Mouse (Mus musculus): ENCODE data around the gene Abr. TPM values are rescaled to one million over a fixed set of nuclear protein-coding genes. Genes with fewer than 3 reads are reported as not detected.

Gene Abr
- total and polyA plus RNA-seq, 2 experiments from 2014 or later = 87.5 to 211 TPM

GRCm38 (mm10) chr11:76497066-76497768 lies 124.9 kb downstream of the Abr start:
- Histone ChIP-seq H3K4me3 (ENCODE audit: low read length) (no peak overlapping the region), H3K27me3 (ENCODE audit: insufficient read depth, low read length) (no peaks in the 10 kb centered on the region), H3K27ac (0 out of 2 replicates have a peak overlapping the region, but pooled peaks have one; percentile 7), H3K4me1 (ENCODE audit: insufficient read depth, low read length) (peaks cover 25% of the 10 kb centered on the region), H3K36me3 (ENCODE audit: insufficient read depth, low read length) (no peaks in the 10 kb centered on the region), H3K9ac (replicated peaks; ENCODE audit: low read length) (no peak overlapping the region), H3K4me2 (ENCODE audit: low read depth, low read length) (no peak overlapping the region), H3K9me3 (ENCODE audit: low read length) (no peaks in the 10 kb centered on the region)
- ATAC-seq = no peak
- TF ChIP-seq CTCF (IDR thresholded peaks at IDR 0.05; ENCODE audit: low read depth) = no peak
- no peak for DNase-seq (ENCODE audit: low spot score)
- 67% methylated on average over 9 of the region's 9 CpGs for WGBS

- peak; percentile 70 for TF ChIP-seq CTCF (IDR thresholded peaks at IDR 0.05; ENCODE audit: low read depth)
- no peak overlapping the region for H3K4me3 ChIP-seq (ENCODE audit: low read length)
- no peaks in the 10 kb centered on the region for H3K36me3 ChIP-seq (ENCODE audit: insufficient read depth, low read length)
- no peak overlapping the region for H3K4me2 ChIP-seq (ENCODE audit: low read depth, low read length)
- H3K4me1 ChIP-seq (ENCODE audit: insufficient read depth, low read length) = peaks cover 30% of the 10 kb centered on the region
- 0 out of 2 replicates have a peak, but pooled peaks have one; percentile 22 for ATAC-seq
- no peaks in the 10 kb centered on the region for H3K9me3 ChIP-seq (ENCODE audit: low read length)
- no peak overlapping the region for H3K9ac ChIP-seq (replicated peaks; ENCODE audit: low read length)
- no peaks in the 10 kb centered on the region for H3K27me3 ChIP-seq (ENCODE audit: insufficient read depth, low read length)
- no peak overlapping the region for H3K27ac ChIP-seq
- 72% methylated on average over 6 of the region's 6 CpGs for WGBS
- DNase-seq (ENCODE audit: low spot score) = peak; percentile 73
Observed at GRCm38 (mm10) chr11:76496086-76496771, 125.9 kb downstream of the Abr start.

- no peak for TF ChIP-seq CTCF (IDR thresholded peaks at IDR 0.05; ENCODE audit: low read depth)
- ATAC-seq = peak; percentile 8; the same call in 1 of the 2 replicates
- peaks cover 34% of the 10 kb centered on the region for H3K4me1 ChIP-seq (ENCODE audit: insufficient read depth, low read length)
Observed at GRCm38 (mm10) chr11:76495127-76496028, 126.7 kb downstream of the Abr start.

GRCm38 (mm10) chr11:76494360-76495126 lies 127.6 kb downstream of the Abr start:
- peak overlapping the region; percentile 60 for H3K4me3 ChIP-seq (ENCODE audit: low read length)
- H3K4me1 ChIP-seq (ENCODE audit: insufficient read depth, low read length) = peaks cover 42% of the 10 kb centered on the region
- H3K9me3 ChIP-seq (ENCODE audit: low read length) = no peaks in the 10 kb centered on the region
- peak overlapping the region; percentile 91 for H3K4me2 ChIP-seq (ENCODE audit: low read depth, low read length)
- H3K36me3 ChIP-seq (ENCODE audit: insufficient read depth, low read length) = no peaks in the 10 kb centered on the region
- no peak for TF ChIP-seq CTCF (IDR thresholded peaks at IDR 0.05; ENCODE audit: low read depth)
- no peaks in the 10 kb centered on the region for H3K27me3 ChIP-seq (ENCODE audit: insufficient read depth, low read length)
- ATAC-seq (peak; percentile 77), DNase-seq (ENCODE audit: low spot score) (peak; percentile 88)
- under 1% methylated on average over 55 of the region's 67 CpGs for WGBS
- peak overlapping the region; percentile 96 for H3K27ac ChIP-seq
- peak overlapping the region; percentile 89 for H3K9ac ChIP-seq (replicated peaks; ENCODE audit: low read length)

More at GRCm38 (mm10) chr11:76495127-76496028, 126.7 kb downstream of the Abr start:
- WGBS = 17% methylated on average over 19 of the region's 19 CpGs
- H3K9me3 ChIP-seq (ENCODE audit: low read length) = no peaks in the 10 kb centered on the region
- no peaks in the 10 kb centered on the region for H3K36me3 ChIP-seq (ENCODE audit: insufficient read depth, low read length)
- H3K9ac ChIP-seq (replicated peaks; ENCODE audit: low read length) = peak overlapping the region; percentile 89
- peak overlapping the region; percentile 60 for H3K4me3 ChIP-seq (ENCODE audit: low read length)
- no peak for DNase-seq (ENCODE audit: low spot score)
- peak overlapping the region; percentile 91 for H3K4me2 ChIP-seq (ENCODE audit: low read depth, low read length)
- no peaks in the 10 kb centered on the region for H3K27me3 ChIP-seq (ENCODE audit: insufficient read depth, low read length)
- peak overlapping the region; percentile 96 for H3K27ac ChIP-seq

GRCm38 (mm10) chr11:76493811-76494274 lies 128.3 kb downstream of the Abr start:
- DNase-seq (ENCODE audit: low spot score) (peak; percentile 66), ATAC-seq (peak; percentile 27)
- H3K27ac ChIP-seq = peak overlapping the region; percentile 96
- TF ChIP-seq CTCF (IDR thresholded peaks at IDR 0.05; ENCODE audit: low read depth) = no peak
- H3K36me3 ChIP-seq (ENCODE audit: insufficient read depth, low read length) = no peaks in the 10 kb centered on the region
- peak overlapping the region; percentile 89 for H3K9ac ChIP-seq (replicated peaks; ENCODE audit: low read length)
- peaks cover 46% of the 10 kb centered on the region for H3K4me1 ChIP-seq (ENCODE audit: insufficient read depth, low read length)
- no peaks in the 10 kb centered on the region for H3K9me3 ChIP-seq (ENCODE audit: low read length)
- peak overlapping the region; percentile 60 for H3K4me3 ChIP-seq (ENCODE audit: low read length)
- 6% methylated on average over 6 of the region's 6 CpGs for WGBS
- H3K4me2 ChIP-seq (ENCODE audit: low read depth, low read length) = peak overlapping the region; percentile 91
- H3K27me3 ChIP-seq (ENCODE audit: insufficient read depth, low read length) = no peaks in the 10 kb centered on the region
